In the genomic region with DNA sequence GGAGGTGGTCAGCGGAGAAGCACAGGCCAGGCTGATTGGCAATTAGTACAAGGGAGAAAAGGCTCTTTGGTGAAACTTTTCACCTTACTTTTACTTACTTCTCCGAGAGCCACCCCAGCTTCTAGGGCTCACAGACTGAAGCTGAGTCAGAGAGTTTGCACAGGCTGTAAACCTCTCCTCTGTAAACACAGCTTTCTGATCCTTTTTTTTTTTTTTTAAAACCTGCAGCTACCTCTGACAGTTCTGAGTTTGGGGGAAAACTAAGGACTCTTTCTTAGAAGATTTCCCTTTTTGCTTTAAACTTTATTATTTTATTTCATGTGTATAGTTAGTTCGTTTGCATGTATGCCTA, we compare ENCODE assay signal across 8 mouse cellular contexts. TPM values are rescaled to one million over a fixed set of nuclear protein-coding genes. Genes with fewer than 3 reads are reported as not detected.
DNase-seq lines count a peak whose midpoint lies in the region; ATAC-seq and TF ChIP-seq lines count a peak whose summit lies in the region.

No protein-coding gene starts in this region.

- peak overlapping the region; percentile 91 for H3K9ac ChIP-seq in liver, adult 2 months (ENCODE audit: low read depth, low read length)
- H3K9ac ChIP-seq in embryonic facial prominence, embryonic 11.5 days (replicated peaks; ENCODE audit: low read length) = no peak overlapping the region
- H3K9ac ChIP-seq in intestine, embryonic 15.5 days = peak overlapping the region; percentile 54
- no peak overlapping the region for H3K9ac ChIP-seq in neural tube, embryonic 13.5 days

- no peaks in the 10 kb centered on the region for H3K36me3 ChIP-seq in liver, adult 2 months (ENCODE audit: control insufficient read depth, insufficient read depth, low read length)
- H3K36me3 ChIP-seq in embryonic facial prominence, embryonic 11.5 days (replicated peaks; ENCODE audit: control insufficient read depth, insufficient read depth, low read depth, low read length) = no peaks in the 10 kb centered on the region
- no peaks in the 10 kb centered on the region for H3K36me3 ChIP-seq in intestine, embryonic 15.5 days
- no peaks in the 10 kb centered on the region for H3K36me3 ChIP-seq in neural tube, embryonic 13.5 days

- no peaks in the 10 kb centered on the region for H3K9me3 ChIP-seq in embryonic facial prominence, embryonic 11.5 days (replicated peaks; ENCODE audit: control insufficient read depth, low read length)
- H3K9me3 ChIP-seq in intestine, embryonic 15.5 days = no peaks in the 10 kb centered on the region
- no peaks in the 10 kb centered on the region for H3K9me3 ChIP-seq in neural tube, embryonic 13.5 days

- no peaks in the 10 kb centered on the region for H3K27me3 ChIP-seq in liver, adult 2 months (ENCODE audit: control insufficient read depth, insufficient read depth, low read length)
- H3K27me3 ChIP-seq in embryonic facial prominence, embryonic 11.5 days (ENCODE audit: control insufficient read depth, insufficient read depth, low read length) = peaks cover 2% of the 10 kb centered on the region; the same call in 1 of the 2 replicates
- no peaks in the 10 kb centered on the region for H3K27me3 ChIP-seq in intestine, embryonic 15.5 days (replicated peaks)
- peaks cover 40% of the 10 kb centered on the region for H3K27me3 ChIP-seq in neural tube, embryonic 13.5 days

- H3K27ac ChIP-seq in liver, adult 2 months (replicated peaks; ENCODE audit: insufficient read depth, low read depth, low read length) = peak overlapping the region; percentile 91
- H3K27ac ChIP-seq in embryonic facial prominence, embryonic 11.5 days (replicated peaks; ENCODE audit: low read depth, low read length) = no peak overlapping the region
- H3K27ac ChIP-seq in intestine, embryonic 15.5 days = peak overlapping the region; percentile 67
- H3K27ac ChIP-seq in neural tube, embryonic 13.5 days (replicated peaks) = no peak overlapping the region

- H3K4me1 ChIP-seq in liver, adult 2 months (ENCODE audit: control insufficient read depth, insufficient read depth, low read length) = peaks cover 13% of the 10 kb centered on the region
- H3K4me1 ChIP-seq in embryonic facial prominence, embryonic 11.5 days (ENCODE audit: control insufficient read depth, insufficient read depth, low read length) = no peaks in the 10 kb centered on the region
- H3K4me1 ChIP-seq in intestine, embryonic 15.5 days (replicated peaks) = 0 out of 2 replicates have a peak, but pooled peaks cover 7% of the 10 kb centered on the region
- peaks cover 9% of the 10 kb centered on the region for H3K4me1 ChIP-seq in neural tube, embryonic 13.5 days (replicated peaks)

- H3K4me3 ChIP-seq in liver, adult 2 months (ENCODE audit: insufficient read depth, low read depth, low read length) = peak overlapping the region; percentile 73
- peak overlapping the region; percentile 35 for H3K4me3 ChIP-seq in embryonic facial prominence, embryonic 11.5 days (ENCODE audit: low read depth, low read length)
- H3K4me3 ChIP-seq in intestine, embryonic 15.5 days (replicated peaks) = peak overlapping the region; percentile 49
- peak overlapping the region; percentile 40 for H3K4me3 ChIP-seq in neural tube, embryonic 13.5 days

- peak; percentile 54 for DNase-seq in liver, adult 2 months (ENCODE audit: extremely low read depth, low read depth, low spot score)
- DNase-seq in liver = no peak
- no peak for DNase-seq in embryonic facial prominence, embryonic 11.5 days (ENCODE audit: low spot score)
- no peak for DNase-seq in urinary bladder, postnatal 4 days (ENCODE audit: low spot score in 2 of 2)
- DNase-seq in left cerebral cortex, adult 9 months (ENCODE audit: low spot score in 2 of 2) = no peak

- peaks cover 14% of the 10 kb centered on the region; the same call in 1 of the 2 replicates for H3K79me2 ChIP-seq in liver, adult 2 months (ENCODE audit: control insufficient read depth, insufficient read depth, low read length)

- TF ChIP-seq POLR2A in liver, adult 2 months (IDR thresholded peaks at IDR 0.05; ENCODE audit: extremely low read depth, insufficient read depth, low read length) = no peak

- no peak for ATAC-seq in embryonic facial prominence, embryonic 11.5 days (replicated peaks; ENCODE audit: insufficient number of reproducible peaks, low FRiP score, low TSS enrichment, low read depth)
- ATAC-seq in intestine, embryonic 15.5 days = peak; percentile 57
- no peak for ATAC-seq in neural tube, embryonic 13.5 days (ENCODE audit: low read depth)
- no peak for ATAC-seq in monocyte, adult 5-6 weeks (replicated peaks; ENCODE audit: insufficient number of reproducible peaks, low FRiP score, low TSS enrichment, poor library complexity, severe bottlenecking)

- WGBS in liver, adult 2 months = 21% methylated on average over 3 of the region's 3 CpGs
- 30% methylated on average over 3 of the region's 3 CpGs for WGBS in embryonic facial prominence, embryonic 11.5 days
- 26% methylated on average over 3 of the region's 3 CpGs for WGBS in intestine, embryonic 15.5 days
- 27% methylated on average over 3 of the region's 3 CpGs for WGBS in neural tube, embryonic 13.5 days

- TF ChIP-seq CTCF in liver, adult 2 months (IDR thresholded peaks at IDR 0.05; ENCODE audit: low read depth, low read length) = no peak

- peak overlapping the region; percentile 90; the same call in 1 of the 2 replicates for H3K4me2 ChIP-seq in embryonic facial prominence, embryonic 11.5 days (ENCODE audit: low read depth, low read length)
- H3K4me2 ChIP-seq in intestine, embryonic 15.5 days (replicated peaks) = peak overlapping the region; percentile 91
- peak overlapping the region; percentile 75 for H3K4me2 ChIP-seq in neural tube, embryonic 13.5 days

RNA-seq across cellular contexts. Expression of gene Sqor, which starts 0.7 kb away (rescaled TPM):
- total RNA-seq in liver, adult 2 months (2014; rRNA removed) = 332 and 378 TPM in 2 replicates
- polyA plus RNA-seq in liver, adult 2 months (2012; rRNA removed) = 162 and 165 TPM in 2 replicates
- polyA plus RNA-seq in embryonic facial prominence, embryonic 11.5 days (2014; fragmentation: Nextera tagmentation; extraction: Ambion mirVana) = 3.2 and 3.4 TPM in 2 replicates
- 25.7 and 27.3 TPM in 2 replicates for polyA plus RNA-seq in intestine, embryonic 15.5 days (2015; fragmentation: Nextera tagmentation; extraction: Ambion mirVana)
- polyA plus RNA-seq in neural tube, embryonic 13.5 days (2015; fragmentation: Nextera tagmentation; extraction: Ambion mirVana) = 2.3 and 2.5 TPM in 2 replicates
- 82.6 to 132 TPM (median 121 TPM) in 3 replicates for total RNA-seq in monocyte, adult 5-6 weeks (2017)

RNA-seq across cellular contexts. Expression of gene Bloc1s6, which starts 27.5 kb away (rescaled TPM):
- 7.7 and 8.5 TPM in 2 replicates for total RNA-seq in liver, adult 2 months (2014; rRNA removed)
- 11.1 and 17.2 TPM in 2 replicates for polyA plus RNA-seq in liver, adult 2 months (2012; rRNA removed)
- 61.8 and 64.7 TPM in 2 replicates for polyA plus RNA-seq in embryonic facial prominence, embryonic 11.5 days (2014; fragmentation: Nextera tagmentation; extraction: Ambion mirVana)
- polyA plus RNA-seq in intestine, embryonic 15.5 days (2015; fragmentation: Nextera tagmentation; extraction: Ambion mirVana) = 46.8 and 46.9 TPM in 2 replicates
- polyA plus RNA-seq in neural tube, embryonic 13.5 days (2015; fragmentation: Nextera tagmentation; extraction: Ambion mirVana) = 75.4 and 84.9 TPM in 2 replicates
- 20.4 to 28.0 TPM (median 27.2 TPM) in 3 replicates for total RNA-seq in monocyte, adult 5-6 weeks (2017)

Comparison
In these comparisons a context has a peak if more than half of its experiments do, and no peak if none do; other contexts are left out.
1. H3K27ac ChIP-seq: peak in liver, adult 2 months (single experiment) and intestine, embryonic 15.5 days (single experiment); none in embryonic facial prominence, embryonic 11.5 days (single experiment) and neural tube, embryonic 13.5 days (single experiment).
2. H3K9ac ChIP-seq: peak in liver, adult 2 months (single experiment) and intestine, embryonic 15.5 days (single experiment); none in embryonic facial prominence, embryonic 11.5 days (single experiment) and neural tube, embryonic 13.5 days (single experiment).
3. Peak in every context shown above with its lines, with median percentiles within 50 percentile points of each other: H3K4me3 ChIP-seq and H3K4me2 ChIP-seq.